Mouse (Mus musculus) testis, adult 2 months (tissue): ENCODE data around the gene Capg.

Experiments used
- CTCF ChIP-seq: fragments of 200-500 bp; IDR thresholded peaks from 2 replicates; pipeline ENCODE4 v1.5.1; 2012; ENCODE audit warnings: low read depth, mild to moderate bottlenecking, inconsistent platforms, low read length, moderate library complexity; ENCODE audit not compliant: control insufficient read depth, insufficient read depth, insufficient replicate concordance
- POLR2A ChIP-seq: fragments of 200-500 bp; IDR thresholded peaks from 2 replicates; pipeline ENCODE4 v1.6.1; 2012; ENCODE audit warnings: low read depth, mild to moderate bottlenecking, inconsistent platforms, low read length, moderate library complexity; ENCODE audit not compliant: control insufficient read depth

DNA sequence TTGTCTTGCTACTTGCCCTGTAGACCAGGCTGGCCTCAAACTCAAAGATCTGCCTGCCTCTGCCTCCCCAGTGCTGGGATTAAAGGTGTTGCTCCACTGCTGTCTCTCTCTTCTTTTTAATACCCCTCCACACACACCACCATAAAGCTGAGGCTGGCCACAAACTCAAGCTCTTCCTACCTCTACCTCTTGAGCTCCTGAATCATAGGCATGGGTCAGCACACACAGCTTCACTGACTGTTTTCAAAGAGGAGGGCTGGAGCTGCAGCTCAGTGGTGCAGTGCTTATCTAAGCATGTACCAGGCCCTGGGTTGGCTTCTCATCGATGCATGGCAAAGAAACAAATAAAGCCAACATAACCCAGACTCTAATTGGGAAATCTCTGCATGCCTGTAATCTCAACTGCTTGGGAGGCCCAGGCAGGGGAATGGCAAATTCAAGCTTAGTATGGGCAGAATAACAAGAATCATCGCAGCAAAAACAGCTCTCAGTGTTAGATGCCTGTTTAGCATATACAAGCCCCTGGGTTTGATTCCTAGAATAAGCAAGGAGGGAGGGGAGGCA lies 34.2 kb upstream of the Capg start:
- no peak for TF ChIP-seq CTCF
- TF ChIP-seq POLR2A, result no peak
